Comparison of ENCODE assay signal across 18 mouse cellular contexts in genomic region chr15:25795496-25795895, GRCm38 (mm10).
"Had no signal": no experiment of that assay in that cellular context is flagged by ENCODE, and none has a peak within 500 bp of the region (broad histone marks: within the 10 kb centered on the region; RNA-seq: fewer than 3 reads in every experiment).

No protein-coding gene starts in this region.

- H3K27me3 ChIP-seq: heart, embryonic 13.5 days; heart, embryonic 15.5 days; hindbrain, embryonic 13.5 days; hindbrain, embryonic 15.5 days; limb, embryonic 13.5 days; limb, embryonic 15.5 days; liver, embryonic 12.5 days had no signal

- H3K4me2 ChIP-seq: heart, embryonic 11.5 days; heart, embryonic 13.5 days; heart, embryonic 15.5 days; hindbrain, embryonic 13.5 days; hindbrain, embryonic 15.5 days; limb, embryonic 13.5 days; limb, embryonic 15.5 days; liver, embryonic 12.5 days had no signal

- DNase-seq: gastrocnemius, adult 2 months; gastrocnemius, postnatal 14 days; heart, adult 11 months; heart, adult 2 months; heart, postnatal 14 days; heart, postnatal 36 days; kidney, postnatal 14 days; layer of hippocampus, adult 9-11 months; layer of hippocampus, postnatal 36 days; left cerebral cortex, postnatal 4 days had no signal

- H3K36me3 ChIP-seq: hindbrain, embryonic 15.5 days had no signal

- H3K4me3 ChIP-seq: gastrocnemius, adult 2 months; heart, adult 2 months; heart, embryonic 13.5 days; heart, embryonic 15.5 days; hindbrain, embryonic 13.5 days; hindbrain, embryonic 15.5 days; limb, embryonic 13.5 days; limb, embryonic 15.5 days; liver, embryonic 12.5 days had no signal
